Mouse (Mus musculus) embryonic facial prominence, embryonic 14.5 days (tissue): ENCODE measurements around the gene Rabggtb. TPM values are rescaled to one million over a fixed set of nuclear protein-coding genes. Genes with fewer than 3 reads are reported as not detected.
"Not testable (repeated sequence)": the region's sequence is repeated elsewhere in the genome, so short reads cannot be mapped to it uniquely, and the experiment has no call there.

ENCODE experiments used
- ATAC-seq: fragments of 200-750 bp; cut with Nextera tagmentation; 2 replicates; pipeline ENCODE4 v1.8.0; 2017; ENCODE audit warnings: low read depth, moderate number of reproducible peaks, moderate TSS enrichment
- DNase-seq: peaks from one replicate; pipeline ENCODE4 v3.0.0-alpha.2; 2015; ENCODE audit warnings: low spot score
- H3K27ac ChIP-seq: fragments of 300-500 bp; sonication (generic); replicated peaks from 2 replicates; pipeline ENCODE4 v1.5.1; 2014; ENCODE audit warnings: low read depth, mild to moderate bottlenecking, low read length, moderate library complexity
- H3K27me3 ChIP-seq: fragments of 300-500 bp; sonication (generic); replicated peaks from 2 replicates; pipeline ENCODE4 v1.6.1; 2014; ENCODE audit warnings: low read length; ENCODE audit not compliant: control insufficient read depth, insufficient read depth
- H3K36me3 ChIP-seq: fragments of 300-500 bp; sonication (generic); 2 replicates; pipeline ENCODE4 v1.6.1; 2014; ENCODE audit warnings: low read length, mixed read lengths; ENCODE audit not compliant: control insufficient read depth, insufficient read depth
- H3K4me1 ChIP-seq: fragments of 300-500 bp; sonication (generic); 2 replicates; pipeline ENCODE4 v1.6.1; 2014; ENCODE audit warnings: antibody characterized with exemption, low read length; ENCODE audit not compliant: control insufficient read depth, insufficient read depth
- H3K4me2 ChIP-seq: fragments of 300-500 bp; sonication (generic); 2 replicates; pipeline ENCODE4 v1.6.1; 2014; ENCODE audit warnings: low read depth, mild to moderate bottlenecking, low read length, moderate library complexity, mixed read lengths
- H3K4me3 ChIP-seq: fragments of 300-500 bp; sonication (generic); 2 replicates; pipeline ENCODE4 v1.5.1; 2014; ENCODE audit warnings: low read depth, mild to moderate bottlenecking, low read length
- H3K9ac ChIP-seq: fragments of 300-500 bp; sonication (generic); 2 replicates; pipeline ENCODE4 v1.6.1; 2014; ENCODE audit warnings: low read depth, mild to moderate bottlenecking, low read length, moderate library complexity, mixed read lengths
- H3K9me3 ChIP-seq: fragments of 300-500 bp; sonication (generic); 2 replicates; pipeline ENCODE4 v1.6.1; 2016; ENCODE audit warnings: low read length; ENCODE audit not compliant: control insufficient read depth
- WGBS: fragments of 180-500 bp; shearing (Covaris S2); extraction: QIAGEN DNeasy Blood & Tissue Kit; methylation state at CpG from one replicate; pipeline ENCODE4 v1.1.7; 2014; 5-methylcytosine and 5-hydroxymethylcytosine counted together
- polyA plus RNA-seq: library from polyadenylated mRNA; unstranded; fragments of >200 nt; fragmentation: Nextera tagmentation; extraction: Ambion mirVana; gene quantifications from 2 replicates; pipeline ENCODE4 v1.2.1, GENCODE M21; 2014

The Rabggtb gene
- polyA plus RNA-seq, 1 experiment from 2014 or later, result 56.2 TPM

- not testable (repeated sequence) for H3K27me3 ChIP-seq, H3K9me3 ChIP-seq, H3K36me3 ChIP-seq, H3K27ac ChIP-seq, ATAC-seq, H3K4me2 ChIP-seq, H3K9ac ChIP-seq, H3K4me1 ChIP-seq, H3K4me3 ChIP-seq, DNase-seq
- 83% methylated on average over 7 of the region's 8 CpGs for whole genome bisulfite sequencing
Measured at GRCm38 (mm10) chr3:153860392-153860791, 52.4 kb downstream of the Rabggtb start.

- Histone ChIP-seq H3K4me2 (no peak overlapping the region), H3K4me3 (no peak overlapping the region), H3K27ac (no peak overlapping the region), H3K36me3 (no peaks in the 10 kb centered on the region), H3K4me1 (no peaks in the 10 kb centered on the region), H3K9me3 (no peaks in the 10 kb centered on the region), H3K9ac (no peak overlapping the region), H3K27me3 (no peaks in the 10 kb centered on the region)
- ATAC-seq (no peak), DNase-seq (no peak)
- WGBS, result 79% methylated on average over 10 of the region's 10 CpGs
Measured at GRCm38 (mm10) chr3:153858350-153859001, 54.3 kb downstream of the Rabggtb start.

Other genes with a start within 250 kb of the Rabggtb start
- gene St6galnac3, start 187.8 kb downstream of the Rabggtb start, polyA plus RNA-seq, result 30.6 and 44.1 TPM in 2 replicates
- 0.63 and 1.0 TPM in 2 replicates for gene Asb17, start 68.8 kb downstream of the Rabggtb start, polyA plus RNA-seq
- gene Msh4, start 6.9 kb downstream of the Rabggtb start, polyA plus RNA-seq, result 0.06 TPM in 1 of 2 replicates, not detected in the other
- 79.4 and 81.1 TPM in 2 replicates for gene Acadm, start 31.6 kb upstream of the Rabggtb start, polyA plus RNA-seq
- gene Slc44a5, start 60.4 kb upstream of the Rabggtb start, polyA plus RNA-seq, result 3.0 and 3.4 TPM in 2 replicates